ENCODE assay signal across 8 mouse cellular contexts in the genomic region with DNA sequence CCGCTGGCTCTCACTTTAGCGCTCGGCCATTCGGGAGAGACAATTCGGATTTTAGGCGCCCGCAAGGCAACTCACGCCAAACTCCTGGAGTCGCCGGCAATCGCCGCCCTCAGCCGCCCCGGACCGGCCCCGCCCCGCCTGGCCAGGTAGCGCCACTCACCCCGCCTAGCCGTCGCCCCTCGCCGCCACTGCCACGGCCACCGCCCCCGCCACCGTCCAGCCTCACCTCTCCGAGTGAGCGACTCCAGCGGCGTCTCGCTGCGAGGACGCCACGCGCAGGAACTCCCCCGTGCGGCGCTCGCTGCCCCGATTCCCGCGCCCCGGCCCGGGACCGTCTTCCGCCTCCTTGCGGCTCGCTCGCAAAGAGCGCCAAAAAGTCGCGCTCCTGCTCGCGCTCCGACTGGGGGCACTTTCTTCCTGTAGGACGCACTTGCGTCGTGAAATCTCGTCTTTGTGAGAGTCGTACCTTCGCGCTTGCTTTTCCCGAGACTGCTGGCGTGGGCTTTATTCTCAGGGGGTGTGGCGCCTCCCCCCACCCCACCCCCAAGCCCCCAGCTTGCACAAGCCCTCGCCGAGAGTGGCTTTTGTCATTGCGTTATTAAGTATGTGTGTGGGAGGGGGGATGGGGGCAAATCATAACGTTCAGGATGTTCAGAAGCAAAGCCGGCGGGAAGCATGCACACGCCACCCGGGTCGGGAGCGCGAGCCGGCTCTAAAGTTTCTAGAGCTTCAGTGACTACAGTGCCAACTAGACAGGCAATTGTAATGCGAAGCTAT. TPM values are rescaled to one million over a fixed set of nuclear protein-coding genes. Genes with fewer than 3 reads are reported as not detected.
DNase-seq lines count a peak whose midpoint lies in the region; ATAC-seq and TF ChIP-seq lines count a peak whose summit lies in the region.

No protein-coding gene starts in this region.

- H3K27ac ChIP-seq in gastrocnemius, adult 2 months: no peak overlapping the region
- no peak overlapping the region for H3K27ac ChIP-seq in brown adipose tissue, adult 24 weeks (replicated peaks; ENCODE audit: low read depth, low read length)
- no peak overlapping the region for H3K27ac ChIP-seq in forebrain, embryonic 15.5 days (replicated peaks)
- peak overlapping the region; percentile 69 for H3K27ac ChIP-seq in intestine, embryonic 16.5 days (ENCODE audit: low read length)
- peak overlapping the region; percentile 83 for H3K27ac ChIP-seq in lung, embryonic 14.5 days (ENCODE audit: low read depth)
- no peak overlapping the region for H3K27ac ChIP-seq in neural tube, embryonic 15.5 days (replicated peaks)

- peak; percentile 49 for TF ChIP-seq CTCF in gastrocnemius, adult 2 months (IDR thresholded peaks at IDR 0.05)
- peak; percentile 56 for TF ChIP-seq CTCF in lung, embryonic 14.5 days (IDR thresholded peaks at IDR 0.05; ENCODE audit: low read depth)

- H3K36me3 ChIP-seq in forebrain, embryonic 15.5 days: no peaks in the 10 kb centered on the region
- H3K36me3 ChIP-seq in intestine, embryonic 16.5 days (ENCODE audit: control insufficient read depth, insufficient read depth, low read length): no peaks in the 10 kb centered on the region
- H3K36me3 ChIP-seq in lung, embryonic 14.5 days (ENCODE audit: insufficient read depth): no peaks in the 10 kb centered on the region
- H3K36me3 ChIP-seq in neural tube, embryonic 15.5 days: no peaks in the 10 kb centered on the region

- no peaks in the 10 kb centered on the region for H3K27me3 ChIP-seq in forebrain, embryonic 15.5 days
- no peaks in the 10 kb centered on the region for H3K27me3 ChIP-seq in intestine, embryonic 16.5 days (replicated peaks; ENCODE audit: control insufficient read depth, insufficient read depth, low read length)
- no peaks in the 10 kb centered on the region for H3K27me3 ChIP-seq in lung, embryonic 14.5 days (ENCODE audit: insufficient read depth, low read length)
- peaks cover 3% of the 10 kb centered on the region; the same call in 1 of the 2 replicates for H3K27me3 ChIP-seq in neural tube, embryonic 15.5 days (replicated peaks)

- intact Hi-C loops in gastrocnemius, adult 2 months (cut with DNase I): no loop called here
- intact Hi-C loops in gastrocnemius, postnatal 36 days (cut with DNase I): no loop called here

- DNase-seq in gastrocnemius, adult 2 months: peak; percentile 43
- no peak for DNase-seq in gastrocnemius, postnatal 36 days
- peak; percentile 82 for DNase-seq in lung, embryonic 14.5 days
- peak; percentile 47 for DNase-seq in urinary bladder, adult 2 months (ENCODE audit: low spot score)

- H3K4me3 ChIP-seq in gastrocnemius, adult 2 months: peak overlapping the region; percentile 75
- peak overlapping the region; percentile 54 for H3K4me3 ChIP-seq in brown adipose tissue, adult 24 weeks (ENCODE audit: insufficient read depth, low read depth, low read length)
- H3K4me3 ChIP-seq in forebrain, embryonic 15.5 days: peak overlapping the region; percentile 53
- H3K4me3 ChIP-seq in intestine, embryonic 16.5 days (ENCODE audit: low read length): peak overlapping the region; percentile 58
- H3K4me3 ChIP-seq in lung, embryonic 14.5 days (ENCODE audit: low read depth, low read length): peak overlapping the region; percentile 52
- H3K4me3 ChIP-seq in neural tube, embryonic 15.5 days (replicated peaks): peak overlapping the region; percentile 51

- WGBS in forebrain, embryonic 15.5 days: 24% methylated on average over 74 of the region's 79 CpGs
- WGBS in intestine, embryonic 16.5 days: 22% methylated on average over 71 of the region's 79 CpGs
- 16% methylated on average over 76 of the region's 79 CpGs for WGBS in lung, embryonic 14.5 days
- WGBS in neural tube, embryonic 15.5 days: 21% methylated on average over 70 of the region's 79 CpGs

- H3K4me1 ChIP-seq in brown adipose tissue, adult 24 weeks (ENCODE audit: control insufficient read depth, insufficient read depth, insufficient read length, low read length): no peaks in the 10 kb centered on the region
- peaks cover 12% of the 10 kb centered on the region for H3K4me1 ChIP-seq in forebrain, embryonic 15.5 days
- no peaks in the 10 kb centered on the region for H3K4me1 ChIP-seq in intestine, embryonic 16.5 days (ENCODE audit: control insufficient read depth, insufficient read depth, low read length)
- no peaks in the 10 kb centered on the region for H3K4me1 ChIP-seq in lung, embryonic 14.5 days (ENCODE audit: insufficient read depth)
- no peaks in the 10 kb centered on the region for H3K4me1 ChIP-seq in neural tube, embryonic 15.5 days

- peak; percentile 65 for ATAC-seq in forebrain, embryonic 15.5 days (replicated peaks)
- ATAC-seq in intestine, embryonic 16.5 days: peak; percentile 79
- ATAC-seq in lung, embryonic 14.5 days (ENCODE audit: insufficient read depth): peak; percentile 80
- ATAC-seq in neural tube, embryonic 15.5 days (ENCODE audit: low FRiP score): peak; percentile 76; the same call in 1 of the 2 replicates

- H3K9ac ChIP-seq in forebrain, embryonic 15.5 days (replicated peaks): peak overlapping the region; percentile 37; the same call in 1 of the 2 replicates
- peak overlapping the region; percentile 69 for H3K9ac ChIP-seq in intestine, embryonic 16.5 days (ENCODE audit: low read depth, low read length)
- peak overlapping the region; percentile 60 for H3K9ac ChIP-seq in lung, embryonic 14.5 days
- 0 out of 2 replicates have a peak overlapping the region, but pooled peaks have one; percentile 2 for H3K9ac ChIP-seq in neural tube, embryonic 15.5 days (replicated peaks)

- H3K4me2 ChIP-seq in forebrain, embryonic 15.5 days (replicated peaks): peak overlapping the region; percentile 92
- H3K4me2 ChIP-seq in intestine, embryonic 16.5 days (ENCODE audit: low read depth, low read length): peak overlapping the region; percentile 78
- H3K4me2 ChIP-seq in lung, embryonic 14.5 days: peak overlapping the region; percentile 69
- peak overlapping the region; percentile 93 for H3K4me2 ChIP-seq in neural tube, embryonic 15.5 days

- H3K9me3 ChIP-seq in forebrain, embryonic 15.5 days: no peaks in the 10 kb centered on the region
- no peaks in the 10 kb centered on the region for H3K9me3 ChIP-seq in intestine, embryonic 16.5 days (ENCODE audit: control insufficient read depth, low read length)
- H3K9me3 ChIP-seq in lung, embryonic 14.5 days (ENCODE audit: low read depth, low read length): no peaks in the 10 kb centered on the region
- H3K9me3 ChIP-seq in neural tube, embryonic 15.5 days (replicated peaks): no peaks in the 10 kb centered on the region

RNA-seq across cellular contexts. Expression of a gene that starts 0.6 kb away (rescaled TPM):
- total RNA-seq in gastrocnemius, adult 2 months (2021): under 1 TPM; 0.13 to 0.25 TPM
- total RNA-seq in gastrocnemius, postnatal 36 days (2021): under 1 TPM; 0.25 to 0.51 TPM
- 0.63 and 1.9 TPM in 2 replicates for polyA plus RNA-seq in brown adipose tissue, adult 24 weeks (2012; ENCODE audit: insufficient read depth, insufficient read length, missing spikeins)
- polyA plus RNA-seq in forebrain, embryonic 15.5 days (2015; fragmentation: Nextera tagmentation; extraction: Ambion mirVana): 1.6 and 2.2 TPM in 2 replicates
- polyA plus RNA-seq in intestine, embryonic 16.5 days (2015; fragmentation: Nextera tagmentation; extraction: Ambion mirVana): 7.8 and 9.1 TPM in 2 replicates
- polyA plus RNA-seq in lung, embryonic 14.5 days (2014; fragmentation: Nextera tagmentation; extraction: Ambion mirVana): 17.8 and 19.1 TPM in 2 replicates
- 0.67 and 3.4 TPM in 2 replicates for polyA plus RNA-seq in neural tube, embryonic 15.5 days (2015; fragmentation: Nextera tagmentation; extraction: Ambion mirVana)
- polyA plus RNA-seq in urinary bladder, adult 2 months (2012; rRNA removed): 7.3 and 7.9 TPM in 2 replicates

Comparison
In these comparisons a context has a peak if more than half of its experiments do, and no peak if none do; other contexts are left out.
1. DNase-seq: peak in gastrocnemius, adult 2 months (single experiment), lung, embryonic 14.5 days (single experiment) and urinary bladder, adult 2 months (single experiment); none in gastrocnemius, postnatal 36 days (0 of 2).
2. H3K27ac ChIP-seq: peak in intestine, embryonic 16.5 days (single experiment) and lung, embryonic 14.5 days (single experiment); none in gastrocnemius, adult 2 months (single experiment), brown adipose tissue, adult 24 weeks (single experiment), forebrain, embryonic 15.5 days (single experiment) and neural tube, embryonic 15.5 days (single experiment).
3. H3K9ac ChIP-seq: peak in every context shown above with its lines; median percentile 69 in intestine, embryonic 16.5 days; 60 in lung, embryonic 14.5 days; 37 in forebrain, embryonic 15.5 days; 2 in neural tube, embryonic 15.5 days.
4. Peak in every context shown above with its lines, with median percentiles within 50 percentile points of each other: H3K4me3 ChIP-seq, ATAC-seq and H3K4me2 ChIP-seq.